Mouse (Mus musculus) liver, embryonic 14.5 days (tissue): ENCODE data around the gene Ezr. TPM values are rescaled to one million over a fixed set of nuclear protein-coding genes. Genes with fewer than 3 reads are reported as not detected.

Experiments used
- ATAC-seq: fragments of 200-750 bp; cut with Nextera tagmentation; 2 replicates; pipeline ENCODE4 v1.8.0; 2017; ENCODE audit warnings: moderate number of reproducible peaks, mild to moderate bottlenecking, moderate library complexity; ENCODE audit not compliant: insufficient read depth
- DNase-seq, 3 experiments: peaks; one replicate each; pipeline ENCODE4 v3.0.0-alpha.2; 2012 to 2013; ENCODE audit warnings: low read depth in 3 of 3, low spot score in 3 of 3
- H3K27ac ChIP-seq: fragments of 300-500 bp; sonication (generic); 2 replicates; pipeline ENCODE4 v1.5.1; 2014; ENCODE audit warnings: moderate library complexity, mild to moderate bottlenecking, control low read depth, inconsistent platforms
- H3K27me3 ChIP-seq: fragments of 300-500 bp; sonication (generic); 2 replicates; pipeline ENCODE4 v1.6.1; 2014; ENCODE audit warnings: mild to moderate bottlenecking, low read length, moderate library complexity; ENCODE audit not compliant: control insufficient read depth, insufficient read depth
- H3K36me3 ChIP-seq: fragments of 300-500 bp; sonication (generic); replicated peaks from 2 replicates; pipeline ENCODE4 v1.6.1; 2014; ENCODE audit warnings: low read depth; ENCODE audit not compliant: control insufficient read depth, insufficient read depth
- H3K4me1 ChIP-seq, 2 experiments: fragments of 200-500 bp in 1 of 2; fragments of 300-500 bp in 1 of 2; sonication (generic) in 1 of 2; replicated peaks; 2 replicates each; pipeline ENCODE4 v1.6.1; 2012 to 2014; ENCODE audit warnings: antibody characterized with exemption in 1 of 2, inconsistent platforms in 1 of 2, low read length in 1 of 2; ENCODE audit not compliant: control insufficient read depth in 2 of 2, insufficient read depth in 2 of 2
- H3K4me2 ChIP-seq: fragments of 300-500 bp; sonication (generic); 2 replicates; pipeline ENCODE4 v1.6.1; 2014; ENCODE audit warnings: low read depth, mild to moderate bottlenecking, control low read depth, moderate library complexity
- H3K4me3 ChIP-seq, 2 experiments: fragments of 200-500 bp in 1 of 2; fragments of 300-500 bp in 1 of 2; sonication (generic) in 1 of 2; 2 replicates each; pipeline ENCODE4 v1.5.1; 2012 to 2014; ENCODE audit warnings: low read depth in 2 of 2, low read length in 2 of 2, mild to moderate bottlenecking in 2 of 2, control low read depth in 1 of 2, inconsistent platforms in 1 of 2, moderate library complexity in 1 of 2; ENCODE audit not compliant: insufficient read depth in 1 of 2
- H3K9ac ChIP-seq: fragments of 300-500 bp; sonication (generic); replicated peaks from 2 replicates; pipeline ENCODE4 v1.6.1; 2014; ENCODE audit warnings: mild to moderate bottlenecking, control low read depth, moderate library complexity
- H3K9me3 ChIP-seq: fragments of 300-500 bp; sonication (generic); 2 replicates; pipeline ENCODE4 v1.6.1; 2016; ENCODE audit warnings: low read length, mixed read lengths; ENCODE audit not compliant: control insufficient read depth
- CTCF ChIP-seq: IDR thresholded peaks from 2 replicates; pipeline ENCODE4 v1.5.1; 2016; ENCODE audit warnings: antibody characterized with exemption, low read depth, control low read depth
- EP300 ChIP-seq: IDR thresholded peaks from 2 replicates; pipeline ENCODE4 v1.6.1; 2016; ENCODE audit warnings: antibody characterized with exemption, low read depth
- WGBS: fragments of 180-500 bp; shearing (Covaris S2); extraction: QIAGEN DNeasy Blood & Tissue Kit; methylation state at CpG from one replicate; pipeline ENCODE4 v1.1.7; 2014; ENCODE audit not compliant: insufficient replicate concordance; 5-methylcytosine and 5-hydroxymethylcytosine counted together
- polyA plus RNA-seq, 2 experiments: library from polyadenylated mRNA; depleted of rRNA in 1 of 2; stranded (reverse) in 1 of 2; unstranded in 1 of 2; fragments of >200 nt; fragmentation: Nextera tagmentation in 1 of 2; extraction: Ambion mirVana in 1 of 2; gene quantifications; 2 replicates each; pipeline versions ENCODE4 v1.2.1 to v1.2.3; 2012 to 2014

Ezr gene
- polyA plus RNA-seq, 2 experiments: 31.2 to 41.7 TPM

- Histone ChIP-seq H3K4me1 (peaks cover 22 to 35% of the 10 kb centered on the region in 2 experiments), H3K27ac (no peak overlapping the region), H3K4me2 (no peak overlapping the region), H3K27me3 (no peaks in the 10 kb centered on the region), H3K4me3 (no peak overlapping the region), H3K36me3 (no peaks in the 10 kb centered on the region), H3K9ac (no peak overlapping the region), H3K9me3 (no peaks in the 10 kb centered on the region)
- WGBS: 84% methylated on average over 6 of the region's 6 CpGs
- DNase-seq: no peak
- no peak for ATAC-seq
- TF ChIP-seq CTCF (no peak), EP300 (no peak)
Measured at GRCm38 (mm10) chr17:6776123-6776522, 6.5 kb downstream of the Ezr start.

DNA sequence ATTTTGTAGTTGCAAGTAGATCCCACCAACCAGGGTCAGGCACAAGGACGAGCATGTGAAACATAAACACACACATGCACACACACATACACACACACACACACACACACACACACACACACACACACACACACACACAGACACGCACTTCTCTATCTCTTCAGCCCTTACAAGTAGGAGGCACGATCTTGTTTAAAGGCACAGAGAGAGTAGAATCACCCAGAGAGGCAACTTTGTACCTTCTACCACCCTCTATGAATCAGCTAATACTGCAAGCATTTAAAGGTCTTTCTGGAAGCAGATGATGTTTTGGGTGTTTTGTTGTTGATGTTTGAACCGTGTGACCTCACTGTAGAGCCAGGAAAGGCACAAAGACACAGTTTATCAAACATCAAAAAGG lies 6.9 kb downstream of the Ezr start:
- WGBS: 73% methylated on average over 4 of the region's 4 CpGs
- no peak overlapping the region for H3K27ac ChIP-seq
- H3K27me3 ChIP-seq: no peaks in the 10 kb centered on the region
- H3K9me3 ChIP-seq: no peaks in the 10 kb centered on the region
- H3K4me2 ChIP-seq: no peak overlapping the region
- H3K4me3 ChIP-seq: no peak overlapping the region
- no peak overlapping the region for H3K9ac ChIP-seq
- peaks cover 21 to 34% of the 10 kb centered on the region in 2 experiments for H3K4me1 ChIP-seq
- ATAC-seq: no peak
- TF ChIP-seq CTCF: no peak
- no peak for TF ChIP-seq EP300
- no peaks in the 10 kb centered on the region for H3K36me3 ChIP-seq
- no peak for DNase-seq

DNA sequence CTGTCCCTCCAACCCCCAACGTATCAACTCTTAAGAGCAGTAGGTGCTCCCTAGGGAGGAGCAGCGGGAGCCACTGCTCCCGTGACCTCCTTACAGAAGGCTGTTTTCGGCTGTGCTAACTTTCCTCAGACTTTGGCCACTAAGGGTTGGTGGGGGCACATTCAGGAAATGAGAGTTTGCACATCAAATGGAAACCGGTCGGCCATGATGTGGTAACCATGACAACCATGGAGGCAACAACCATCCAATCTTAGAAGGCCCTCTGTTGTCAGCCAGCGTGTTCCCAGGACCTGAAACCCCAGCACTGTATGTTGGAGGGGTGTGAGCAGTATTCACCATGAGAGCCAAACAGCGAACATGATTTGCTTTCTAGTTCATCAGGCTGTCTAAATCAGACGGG lies 7.4 kb downstream of the Ezr start:
- no peak for DNase-seq
- no peak overlapping the region for H3K9ac ChIP-seq
- H3K4me2 ChIP-seq: no peak overlapping the region
- H3K4me1 ChIP-seq: peaks cover 18 to 31% of the 10 kb centered on the region in 2 experiments
- no peaks in the 10 kb centered on the region for H3K36me3 ChIP-seq
- H3K27ac ChIP-seq: no peak overlapping the region
- H3K9me3 ChIP-seq: no peaks in the 10 kb centered on the region
- WGBS: 81% methylated on average over 9 of the region's 9 CpGs
- TF ChIP-seq CTCF (no peak), EP300 (no peak)
- H3K4me3 ChIP-seq: no peak overlapping the region
- no peak for ATAC-seq
- H3K27me3 ChIP-seq: no peaks in the 10 kb centered on the region

DNA sequence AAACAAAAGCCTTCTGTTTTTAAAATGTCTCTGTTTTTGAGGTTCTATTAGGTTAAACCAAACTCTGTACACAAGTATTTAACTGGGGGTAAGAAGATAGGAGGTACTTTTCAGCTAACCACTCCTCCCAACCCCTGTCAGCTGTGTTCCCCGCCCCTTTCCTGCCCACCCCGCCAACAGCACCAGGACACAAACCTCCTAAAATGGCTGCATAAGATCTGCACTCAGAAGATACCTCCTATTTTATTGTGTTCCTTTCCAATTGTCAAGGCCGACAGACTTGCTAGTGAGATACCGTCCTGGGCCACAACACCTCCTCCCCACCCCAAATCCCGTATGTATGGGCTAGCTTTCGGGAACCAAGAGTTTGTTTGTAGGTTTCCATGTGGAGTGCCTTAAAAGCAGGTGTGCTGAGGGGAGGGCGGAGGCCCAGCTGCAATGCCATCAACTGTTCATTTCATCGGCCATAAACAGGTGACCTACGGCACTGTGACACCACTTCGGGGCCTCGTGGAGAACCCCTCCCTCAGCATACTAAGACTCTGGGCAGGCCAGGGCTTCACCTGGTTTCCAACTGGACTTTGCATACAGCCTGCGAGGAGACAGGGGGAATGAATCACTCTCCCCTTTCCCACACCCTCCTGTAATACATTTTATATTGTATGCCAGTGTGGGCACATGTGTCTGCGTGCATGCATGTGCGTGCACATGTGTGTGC lies 9.2 kb downstream of the Ezr start:
- Histone ChIP-seq H3K27me3 (no peaks in the 10 kb centered on the region), H3K27ac (no peak overlapping the region), H3K4me1 (peaks cover 9 to 23% of the 10 kb centered on the region in 2 experiments; a peak in 3 of 4 replicates), H3K36me3 (no peaks in the 10 kb centered on the region), H3K9ac (no peak overlapping the region), H3K9me3 (no peaks in the 10 kb centered on the region), H3K4me2 (no peak overlapping the region), H3K4me3 (no peak overlapping the region)
- DNase-seq: peak in 2 of 3 experiments; percentile 57 to 63
- no peak for TF ChIP-seq EP300
- no peak for TF ChIP-seq CTCF
- no peak for ATAC-seq
- 58% methylated on average over 14 of the region's 14 CpGs for WGBS

GRCm38 (mm10) chr17:6772490-6772773 lies 10.2 kb downstream of the Ezr start:
- WGBS: 76% methylated on average over 5 of the region's 5 CpGs
- TF ChIP-seq CTCF: no peak
- TF ChIP-seq EP300: no peak
- H3K27me3 ChIP-seq: no peaks in the 10 kb centered on the region
- H3K36me3 ChIP-seq: no peaks in the 10 kb centered on the region
- H3K9ac ChIP-seq: no peak overlapping the region
- no peak for DNase-seq
- peaks cover 5 to 30% of the 10 kb centered on the region in 2 experiments; a peak in 3 of 4 replicates for H3K4me1 ChIP-seq
- no peak overlapping the region for H3K4me2 ChIP-seq
- no peak overlapping the region for H3K4me3 ChIP-seq
- no peaks in the 10 kb centered on the region for H3K9me3 ChIP-seq
- no peak overlapping the region for H3K27ac ChIP-seq
- no peak for ATAC-seq
